Mouse (Mus musculus) ZHBTc4 (cell line): ENCODE data around the gene Fchsd2.
"Not testable (repeated sequence)": the region's sequence is repeated elsewhere in the genome, so short reads cannot be mapped to it uniquely, and the experiment has no call there.

Experiments
- DNase-seq: peaks from one replicate; pipeline ENCODE4 v3.0.0-alpha.2; 2011; ENCODE audit warnings: low read depth, low spot score

Fchsd2 gene

GRCm38 (mm10) chr7:101113410-101113809, 20.7 kb downstream of the Fchsd2 start:
- DNase-seq: peak; percentile 37

DNA sequence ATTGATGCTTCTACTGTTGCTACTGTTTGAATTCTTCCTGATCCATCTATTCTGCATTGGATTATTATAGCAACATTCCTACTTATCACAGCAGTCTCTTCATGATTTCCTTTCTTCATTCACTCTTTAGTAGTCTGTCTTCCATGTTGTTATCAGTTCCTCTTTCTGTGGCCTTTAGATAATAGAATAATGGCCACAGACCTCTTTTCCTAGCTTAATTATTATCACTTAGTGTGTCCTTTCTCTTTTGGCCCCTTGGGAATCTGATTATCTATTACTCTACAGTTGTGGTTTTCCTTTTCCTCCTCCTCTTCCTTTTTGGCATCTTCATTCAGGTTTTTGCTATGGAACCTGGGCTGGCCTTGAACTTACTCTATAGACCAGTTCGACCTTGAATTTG, 21.7 kb downstream of the Fchsd2 start:
- no peak for DNase-seq

DNA sequence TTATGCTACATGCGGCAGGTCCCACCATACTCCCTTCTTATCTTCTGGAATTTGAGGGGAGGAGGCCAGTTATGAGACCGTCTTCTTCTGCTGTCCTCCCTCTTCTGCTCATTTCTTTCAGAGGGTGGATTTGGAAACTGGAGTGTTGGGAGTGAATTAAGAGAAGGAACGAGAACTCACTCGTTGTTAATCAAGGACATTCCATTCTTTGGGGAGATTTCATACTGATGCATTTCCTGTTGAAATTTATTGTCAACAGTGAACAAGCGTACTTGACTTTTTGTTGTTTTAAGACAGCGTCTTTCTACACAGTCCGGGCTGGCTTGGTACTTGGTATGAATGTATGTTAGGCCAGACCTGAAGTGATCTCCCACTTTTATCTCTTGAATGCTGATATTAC, 26.7 kb downstream of the Fchsd2 start:
- DNase-seq: no peak

DNA sequence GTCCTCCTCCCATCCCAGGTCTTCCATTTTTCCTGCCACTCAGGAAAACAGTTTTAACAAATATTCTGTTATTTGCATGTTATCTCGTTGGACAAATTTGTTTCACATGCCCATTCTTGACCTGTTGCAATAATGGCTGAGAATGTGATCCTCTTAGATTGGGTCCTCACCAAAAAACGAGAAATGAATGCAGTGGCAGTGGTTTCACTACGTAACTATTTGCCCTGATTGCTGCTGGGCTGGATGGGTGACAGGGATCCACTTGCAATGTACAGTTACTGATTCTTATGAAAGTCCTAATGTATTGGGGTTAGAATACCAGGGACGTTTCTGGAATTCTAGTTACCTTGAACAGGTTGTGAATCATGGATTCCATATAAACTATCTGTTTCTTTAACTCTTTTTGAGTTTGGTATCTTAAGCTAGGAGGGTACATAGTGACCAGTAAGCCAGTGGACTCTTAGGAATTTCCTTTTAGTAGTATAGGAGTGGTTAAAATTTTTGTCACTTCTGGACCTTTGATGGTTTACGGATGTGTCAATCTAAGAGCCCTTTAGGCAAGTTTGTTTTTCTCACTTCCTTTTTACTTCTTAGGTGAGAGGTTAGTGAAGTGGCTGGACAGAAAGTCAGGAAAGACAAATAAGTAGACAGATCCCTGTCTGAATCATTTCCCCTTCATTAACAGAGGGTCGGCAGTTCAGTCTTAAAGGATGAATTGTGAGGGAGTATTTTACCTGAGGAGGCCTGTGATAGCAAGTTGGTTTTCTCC, 31.1 kb downstream of the Fchsd2 start:
- DNase-seq: no peak

- DNase-seq: no peak
These were observed 35.1 kb downstream of the Fchsd2 start for GRCm38 (mm10) chr7:101127737-101128136.

DNA sequence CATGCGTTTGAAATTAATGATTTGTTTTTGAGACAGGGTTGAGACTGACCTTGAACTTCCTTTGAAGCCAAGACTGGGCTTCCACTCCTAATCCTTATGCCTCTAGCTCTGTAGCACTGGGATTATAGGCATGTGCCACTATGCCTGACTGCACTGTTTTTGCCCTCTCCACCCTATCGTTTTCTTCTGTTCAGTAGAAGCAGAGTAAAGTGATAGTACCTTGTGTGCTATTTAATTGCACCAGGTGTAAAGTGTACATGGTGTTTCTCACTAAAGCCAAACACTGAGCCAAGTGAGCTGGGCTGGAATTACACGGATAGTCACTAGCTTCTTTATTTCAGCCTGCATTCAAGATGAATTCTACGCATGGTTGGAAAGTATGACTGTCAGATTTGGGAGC, 35.9 kb downstream of the Fchsd2 start:
- no peak for DNase-seq

DNA sequence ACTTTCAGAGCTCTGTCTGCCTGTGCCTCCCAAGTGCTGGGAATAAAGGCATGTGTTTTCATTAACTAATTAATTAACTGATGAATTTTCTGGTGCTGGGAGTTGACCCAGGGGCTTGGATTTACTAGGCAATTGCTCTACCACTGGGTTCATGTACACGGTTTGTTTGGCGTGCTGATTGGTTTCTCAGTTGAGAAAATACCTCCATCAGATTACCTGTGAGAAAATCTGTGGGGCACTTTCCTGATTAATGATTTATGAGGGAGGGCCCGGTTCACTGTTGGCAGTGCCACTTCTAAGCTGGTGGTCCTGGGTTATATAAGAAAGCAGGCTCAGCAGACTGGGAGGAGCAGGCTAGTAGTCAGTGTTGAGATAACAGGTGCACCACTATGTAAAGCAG, 38.0 kb downstream of the Fchsd2 start:
- no peak for DNase-seq

GRCm38 (mm10) chr7:101131281-101131680, 38.6 kb downstream of the Fchsd2 start:
- no peak for DNase-seq

DNA sequence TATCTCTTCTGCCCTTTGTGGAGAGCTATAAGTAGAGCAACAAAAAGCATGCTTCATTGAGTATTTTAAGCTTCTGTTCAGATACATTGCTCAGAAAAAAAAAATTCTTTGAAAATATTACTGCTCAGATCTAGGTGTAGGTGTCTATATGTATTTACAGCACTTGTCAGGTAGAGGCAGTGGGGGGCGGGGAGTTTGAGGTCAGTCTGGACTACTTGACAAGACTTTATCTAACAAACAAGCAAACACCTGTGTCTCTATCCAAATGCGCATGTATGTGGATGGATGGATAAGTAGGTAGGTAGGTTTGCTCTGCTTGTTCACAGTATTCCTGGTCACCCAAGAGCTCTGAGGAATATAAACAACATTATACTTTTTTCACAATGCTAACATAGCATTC, 40.9 kb downstream of the Fchsd2 start:
- no peak for DNase-seq

DNA sequence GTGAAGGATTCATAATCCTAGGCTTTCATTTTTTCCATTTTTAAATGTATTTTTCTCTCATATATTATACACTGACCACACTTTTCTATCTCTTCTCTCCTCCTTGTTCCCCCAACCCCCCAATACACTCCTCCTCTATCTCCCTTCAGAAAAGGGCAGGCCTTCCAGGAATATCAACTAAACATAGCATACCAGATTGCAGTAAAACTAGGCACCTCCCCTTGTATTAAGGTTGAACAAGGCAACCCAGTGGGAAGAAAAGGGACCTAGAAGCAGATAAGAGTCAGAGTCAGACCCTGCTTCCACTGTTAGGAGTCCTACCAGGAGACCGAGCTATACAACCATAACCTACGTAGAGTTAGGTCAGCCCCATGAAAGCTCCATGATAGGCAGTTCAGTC, 41.5 kb downstream of the Fchsd2 start:
- no peak for DNase-seq

DNA sequence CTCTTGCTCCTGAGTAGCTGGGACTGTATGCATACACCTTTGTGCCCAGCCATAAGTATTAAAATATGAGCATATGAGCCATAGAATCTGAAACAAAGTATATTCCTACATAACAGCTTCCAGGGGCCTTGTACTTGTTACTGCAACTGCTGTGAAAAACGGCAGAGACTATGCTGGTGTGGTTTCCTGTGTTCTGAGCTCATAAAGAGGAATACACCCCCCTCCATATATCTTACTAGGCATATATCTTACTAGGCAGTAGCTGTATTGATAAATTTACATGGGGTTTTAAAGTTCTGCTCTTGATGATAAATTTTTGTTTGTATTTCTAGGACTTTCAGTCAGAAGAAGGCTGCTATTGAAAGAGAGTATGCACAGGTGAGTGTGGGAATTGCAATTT, 46.2 kb downstream of the Fchsd2 start:
- DNase-seq: no peak

DNA sequence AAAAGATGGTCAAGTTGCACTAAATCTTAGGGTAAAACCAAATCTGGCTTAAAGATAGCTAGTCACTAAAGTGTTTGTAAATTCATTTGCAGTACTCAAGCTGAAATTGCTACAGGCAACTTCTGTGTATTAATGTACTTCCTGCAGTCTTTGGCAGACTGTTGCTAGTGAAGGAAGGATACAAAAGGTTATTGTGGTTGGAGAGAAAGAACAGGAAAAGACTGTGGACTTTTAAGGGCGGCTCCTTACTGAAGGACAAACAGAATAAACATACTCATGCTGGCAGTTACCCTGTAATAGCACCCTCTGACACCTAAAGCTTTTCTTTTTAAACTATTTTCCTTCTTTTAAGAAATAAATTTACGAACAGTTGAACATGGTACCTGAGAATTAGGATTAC, 50.2 kb downstream of the Fchsd2 start:
- no peak for DNase-seq

GRCm38 (mm10) chr7:101144222-101144621, 51.6 kb downstream of the Fchsd2 start:
- DNase-seq: no peak

GRCm38 (mm10) chr7:101149039-101149438, 56.4 kb downstream of the Fchsd2 start:
- DNase-seq: no peak

- not testable (repeated sequence) for DNase-seq
These were observed 62.2 kb downstream of the Fchsd2 start for GRCm38 (mm10) chr7:101154883-101155282.

GRCm38 (mm10) chr7:101155284-101155683, 62.6 kb downstream of the Fchsd2 start:
- DNase-seq: no peak

GRCm38 (mm10) chr7:101160266-101160665, 67.6 kb downstream of the Fchsd2 start:
- DNase-seq: no peak

DNA sequence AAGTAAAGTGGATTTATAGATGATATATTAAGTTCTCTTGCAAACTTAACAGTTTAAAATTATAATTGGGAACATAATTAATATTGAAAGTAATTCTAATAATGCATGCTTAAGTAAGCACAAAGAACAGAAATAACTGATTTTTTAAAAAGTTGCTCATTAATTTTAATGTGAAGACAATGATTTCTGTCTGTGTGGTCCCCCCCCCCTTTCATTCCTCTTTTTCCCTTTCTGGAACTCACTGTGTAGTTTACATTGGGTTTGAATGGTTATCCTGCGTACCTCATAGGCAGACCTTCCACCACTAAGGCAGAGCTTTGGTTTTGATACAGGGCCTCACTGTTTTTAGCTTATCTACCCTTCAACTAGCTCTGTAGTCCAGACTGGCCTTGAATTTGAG, 70.1 kb downstream of the Fchsd2 start:
- DNase-seq: no peak

- no peak for DNase-seq
These were observed 71.2 kb downstream of the Fchsd2 start for GRCm38 (mm10) chr7:101163878-101164277.

DNA sequence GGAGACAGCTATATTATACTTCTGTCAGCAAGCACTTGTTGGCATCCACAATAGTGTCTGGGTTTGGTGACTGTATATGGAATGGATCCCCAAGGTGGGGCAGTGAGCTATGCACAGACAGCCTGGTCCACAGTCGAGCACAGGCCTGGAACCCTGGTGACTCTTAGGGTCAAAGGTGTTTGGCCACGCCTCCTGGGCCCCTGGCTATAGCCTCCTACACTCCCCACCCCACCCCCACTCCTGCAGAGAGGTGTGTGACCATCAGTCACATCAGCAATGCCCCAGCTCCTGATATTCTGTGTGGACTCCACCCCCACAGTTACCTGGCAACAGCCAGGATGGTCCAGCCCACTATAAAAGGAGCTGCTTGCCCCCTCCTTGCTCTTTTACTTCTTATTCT, 73.9 kb downstream of the Fchsd2 start:
- peak; percentile 65 for DNase-seq

GRCm38 (mm10) chr7:101170482-101170881, 77.8 kb downstream of the Fchsd2 start:
- no peak for DNase-seq

- DNase-seq: no peak
These were observed 78.3 kb downstream of the Fchsd2 start for GRCm38 (mm10) chr7:101171002-101171401.

DNA sequence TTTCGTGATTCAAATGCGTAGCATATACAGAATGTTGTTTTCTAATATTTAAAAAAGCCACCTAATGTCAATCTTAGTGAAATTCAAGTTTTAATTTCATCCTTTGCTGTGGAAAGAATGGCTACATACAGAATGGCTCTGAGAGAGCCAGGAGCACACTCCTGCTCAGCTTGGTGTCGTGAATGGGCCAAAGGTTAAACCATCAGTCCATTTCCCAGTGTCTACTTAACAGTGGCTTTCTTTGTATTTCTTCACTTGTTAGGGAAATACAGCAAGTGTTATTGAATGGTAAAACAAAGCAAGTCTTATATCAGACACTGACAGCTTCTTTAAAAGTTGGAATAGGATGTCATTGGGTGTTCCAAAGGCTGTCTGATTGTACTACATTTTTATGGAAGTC, 80.7 kb downstream of the Fchsd2 start:
- DNase-seq: no peak

DNA sequence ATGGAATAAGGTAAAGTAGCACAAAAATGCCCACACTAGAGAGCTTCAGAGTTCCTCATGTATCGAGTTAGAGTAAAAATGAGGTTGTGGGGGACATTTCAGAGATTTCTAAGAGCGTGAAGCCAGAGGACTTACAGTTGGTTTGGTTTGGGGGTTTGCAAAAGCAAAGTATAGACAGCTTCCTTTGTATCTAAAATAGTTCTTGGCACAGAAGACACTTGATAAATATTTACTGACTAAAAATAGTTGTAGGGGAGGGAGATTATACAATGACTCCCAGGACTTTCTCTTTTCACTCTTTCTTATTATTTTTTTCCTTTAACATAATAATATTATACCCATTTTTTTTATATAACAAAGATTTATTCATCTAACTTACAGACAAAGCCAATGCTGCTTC, 86.1 kb downstream of the Fchsd2 start:
- DNase-seq: no peak
